Mouse (Mus musculus): ENCODE measurements around the gene Micu1.

Micu1 gene

DNA sequence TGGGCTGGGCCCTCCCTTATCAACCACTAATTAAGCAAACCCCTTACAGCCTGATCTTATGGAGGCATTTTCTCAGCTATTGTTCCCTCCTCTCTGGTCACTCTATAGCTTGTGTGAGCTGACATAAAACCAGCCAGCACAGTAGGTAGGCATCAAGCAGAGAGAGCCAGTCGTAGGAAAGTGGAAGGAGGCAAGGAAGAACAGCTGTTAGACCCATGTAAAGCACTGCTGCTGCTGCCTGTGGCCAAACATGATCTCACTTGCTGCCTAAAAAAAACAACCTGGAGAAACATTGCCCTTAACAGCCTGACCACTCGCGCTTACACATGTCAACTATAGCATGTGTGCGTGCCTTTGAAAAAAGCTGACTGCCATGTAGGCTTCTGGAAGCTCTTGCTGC is 19.3 kb downstream of the Micu1 start:
- DNase-seq (ENCODE audit: low spot score in 2 of 2): no peak

DNA sequence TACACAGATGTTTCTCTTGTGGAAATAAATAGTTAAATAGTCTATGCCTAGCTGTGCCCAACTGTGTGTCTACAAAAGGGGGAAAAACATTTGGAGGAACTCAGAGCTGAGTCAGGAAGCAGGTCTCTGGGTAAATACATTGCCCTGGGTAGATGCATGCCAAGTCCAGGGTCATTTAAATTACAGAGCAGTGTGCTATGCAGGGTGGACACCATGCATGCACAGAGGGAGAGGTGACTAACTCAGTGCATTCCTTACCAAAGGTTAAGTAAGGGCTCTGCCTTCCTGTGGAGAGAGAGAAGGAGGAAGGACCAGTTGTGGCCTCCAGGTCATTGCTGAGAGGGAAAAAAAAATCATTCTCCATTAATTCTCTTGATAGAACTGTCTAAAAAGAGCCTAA is 22.4 kb downstream of the Micu1 start:
- no peak for DNase-seq (ENCODE audit: low spot score in 2 of 2)

DNA sequence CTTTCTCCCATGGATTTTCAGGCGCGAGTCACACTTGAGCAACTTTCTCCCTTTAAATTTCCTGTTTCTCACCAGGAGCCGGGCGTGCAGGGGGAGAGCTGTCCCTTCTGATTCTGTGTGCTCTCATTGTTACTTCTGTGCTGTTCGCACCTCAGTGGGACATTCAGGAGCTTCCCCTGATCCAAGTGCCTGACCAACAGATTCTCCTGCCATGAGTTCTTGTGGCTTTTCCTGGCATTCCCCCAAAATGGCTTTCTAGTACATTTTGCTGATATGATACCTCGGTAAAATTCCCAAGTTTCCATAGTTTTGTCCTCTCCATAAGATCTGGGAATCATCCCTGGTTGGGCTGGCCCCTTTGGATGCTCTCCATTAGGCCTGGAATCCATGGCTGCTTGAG is 25.0 kb downstream of the Micu1 start:
- DNase-seq (ENCODE audit: low spot score in 2 of 2): no peak

DNA sequence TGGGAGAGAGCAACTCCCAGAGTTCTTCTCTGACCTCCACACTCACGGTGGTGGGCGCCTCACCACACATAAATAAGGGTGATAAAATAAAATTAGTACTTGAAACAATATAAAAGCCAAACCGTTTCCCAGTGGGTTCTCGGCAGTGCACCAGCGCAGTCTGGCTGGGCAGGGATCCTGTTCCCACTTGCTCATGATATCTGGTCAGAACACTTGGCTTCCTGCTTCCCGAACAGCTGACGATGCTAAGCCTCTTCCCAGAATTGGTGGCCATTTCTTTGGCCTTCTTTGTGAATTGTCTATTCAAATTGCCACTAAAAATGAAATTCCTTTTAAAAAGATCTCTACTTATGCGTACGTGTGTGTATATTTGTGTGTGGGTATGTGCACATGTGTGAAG is 27.0 kb downstream of the Micu1 start:
- no peak for DNase-seq (ENCODE audit: low spot score in 2 of 2)

DNA sequence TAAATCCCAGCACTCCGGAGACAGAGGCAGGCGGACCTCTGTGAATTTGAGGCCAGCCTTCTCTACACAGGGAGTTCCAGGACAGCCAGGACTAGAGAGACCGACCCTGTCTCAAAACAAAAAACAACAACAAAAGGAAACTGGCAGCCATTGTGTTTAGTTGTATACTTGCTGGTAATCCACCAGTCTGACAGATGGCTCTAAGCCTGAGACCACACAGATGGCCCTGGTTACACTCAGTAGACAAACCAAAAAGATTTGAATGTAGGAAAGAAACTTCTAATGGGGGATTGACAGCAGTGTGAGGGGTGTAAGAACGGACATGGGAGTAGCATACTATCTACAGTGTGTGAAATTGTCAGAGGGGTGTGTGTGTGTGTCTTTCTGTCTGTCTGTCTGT is 27.6 kb downstream of the Micu1 start:
- no peak for DNase-seq (ENCODE audit: low spot score in 2 of 2)

- DNase-seq (ENCODE audit: low spot score in 2 of 2): no peak
Observed at GRCm38 (mm10) chr10:59736027-59736598, 33.8 kb downstream of the Micu1 start.

DNA sequence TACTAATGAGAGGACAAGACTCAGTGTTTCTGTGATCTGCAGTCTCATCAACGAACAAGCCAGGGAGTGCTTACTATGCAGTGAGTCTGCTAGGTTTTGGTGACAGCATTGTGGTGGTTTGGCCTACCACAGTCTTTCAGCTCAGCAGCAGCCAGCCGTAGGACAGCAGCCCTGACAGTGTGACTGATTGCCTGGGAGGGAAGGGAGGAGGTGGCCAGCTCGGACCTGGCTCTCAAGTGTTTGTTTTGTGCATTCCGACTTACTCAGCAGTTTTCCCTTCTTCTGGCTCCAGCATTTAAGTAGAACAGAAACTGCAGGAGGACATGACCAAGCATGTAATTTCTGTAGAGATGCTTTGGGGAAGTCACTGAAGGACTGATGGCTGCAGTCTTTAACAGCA is 39.2 kb downstream of the Micu1 start:
- DNase-seq (ENCODE audit: low spot score in 2 of 2): no peak

DNA sequence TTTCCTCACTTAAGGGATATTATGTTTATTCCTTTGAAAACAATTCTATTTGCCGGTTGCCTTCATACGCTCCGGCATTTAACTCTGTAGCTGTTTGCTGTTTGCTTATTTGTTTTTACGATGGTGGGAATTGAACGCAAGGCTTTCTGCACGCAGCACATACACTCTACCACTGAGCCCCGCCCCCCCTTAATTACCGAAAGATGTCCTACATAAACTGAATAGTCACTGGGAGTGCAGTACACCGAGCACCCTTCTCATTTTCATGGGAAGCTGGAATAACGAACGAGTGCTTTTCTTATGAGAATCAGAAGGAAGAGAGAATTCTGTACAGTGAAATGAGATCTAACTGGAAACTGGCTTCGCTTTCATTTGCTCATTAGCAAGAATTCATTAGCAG is 41.1 kb downstream of the Micu1 start:
- no peak for DNase-seq (ENCODE audit: low spot score in 2 of 2)

DNA sequence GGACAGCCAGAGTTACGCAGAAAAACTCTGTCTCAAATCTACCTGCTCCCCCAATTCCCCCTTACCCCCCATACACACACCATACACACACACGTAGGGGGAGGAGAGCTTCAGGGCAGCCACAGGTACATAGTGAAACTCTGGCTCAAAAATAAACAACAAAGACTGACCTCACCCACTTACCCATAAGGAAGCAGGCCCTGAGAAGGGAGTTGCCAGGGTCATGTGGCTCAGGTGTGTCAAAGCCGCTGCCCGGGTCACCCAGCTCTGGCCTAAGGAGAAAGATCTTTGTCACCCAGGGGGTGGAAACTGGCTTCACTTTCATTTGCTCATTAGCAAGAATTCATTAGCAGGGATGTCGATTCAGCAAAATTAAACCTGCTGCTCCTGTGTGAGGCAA is 41.7 kb downstream of the Micu1 start:
- no peak for DNase-seq (ENCODE audit: low spot score in 2 of 2)

DNA sequence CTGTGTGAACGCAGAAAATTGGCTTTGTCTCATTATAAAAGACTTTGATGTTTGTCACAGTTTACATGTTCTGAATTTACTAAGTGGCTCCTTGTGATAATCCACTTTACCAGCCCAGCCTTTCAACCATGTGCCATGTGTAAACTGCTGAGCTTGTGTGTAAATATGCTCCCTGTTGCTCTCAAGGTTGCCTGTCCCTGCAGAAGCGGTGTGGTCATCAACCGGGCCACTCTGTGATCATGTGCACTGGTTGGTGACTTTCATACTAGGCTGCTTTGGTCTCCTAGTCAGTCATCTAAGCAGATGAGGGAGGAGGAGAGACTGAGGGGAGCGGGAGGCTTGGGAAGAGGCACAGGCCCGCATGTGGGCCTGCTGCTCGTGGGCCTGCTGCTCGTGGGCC is 45.1 kb downstream of the Micu1 start:
- no peak for DNase-seq (ENCODE audit: low spot score in 2 of 2)

GRCm38 (mm10) chr10:59748699-59749200 is 46.5 kb downstream of the Micu1 start:
- DNase-seq (ENCODE audit: low spot score in 2 of 2): no peak

GRCm38 (mm10) chr10:59753538-59754069 is 51.3 kb downstream of the Micu1 start:
- DNase-seq (ENCODE audit: low spot score in 2 of 2): no peak

GRCm38 (mm10) chr10:59754104-59754503 is 51.8 kb downstream of the Micu1 start:
- no peak for DNase-seq (ENCODE audit: low spot score in 2 of 2)

DNA sequence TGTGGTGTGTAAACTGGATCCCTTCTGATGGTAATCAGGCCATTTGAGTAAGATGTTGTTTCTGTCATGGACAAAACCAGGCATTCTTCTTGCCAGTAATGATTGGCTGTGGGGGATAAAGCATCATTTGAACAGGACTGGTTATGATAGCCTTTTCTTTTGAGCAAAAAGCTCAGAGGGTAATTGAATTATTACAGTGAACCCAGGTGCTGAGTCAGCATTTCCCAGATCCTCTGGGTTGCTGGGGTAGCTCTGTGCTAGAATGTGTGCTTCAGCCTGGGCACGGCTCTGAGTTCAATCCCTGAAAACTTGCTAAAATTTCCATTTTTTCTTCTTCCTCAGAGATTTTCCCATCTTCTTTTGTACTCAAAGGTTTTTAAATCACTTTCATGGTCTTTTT is 52.6 kb downstream of the Micu1 start:
- no peak for DNase-seq (ENCODE audit: low spot score in 2 of 2)

- no peak for DNase-seq (ENCODE audit: low spot score in 2 of 2)
Observed at GRCm38 (mm10) chr10:59755681-59756080, 53.4 kb downstream of the Micu1 start.

DNA sequence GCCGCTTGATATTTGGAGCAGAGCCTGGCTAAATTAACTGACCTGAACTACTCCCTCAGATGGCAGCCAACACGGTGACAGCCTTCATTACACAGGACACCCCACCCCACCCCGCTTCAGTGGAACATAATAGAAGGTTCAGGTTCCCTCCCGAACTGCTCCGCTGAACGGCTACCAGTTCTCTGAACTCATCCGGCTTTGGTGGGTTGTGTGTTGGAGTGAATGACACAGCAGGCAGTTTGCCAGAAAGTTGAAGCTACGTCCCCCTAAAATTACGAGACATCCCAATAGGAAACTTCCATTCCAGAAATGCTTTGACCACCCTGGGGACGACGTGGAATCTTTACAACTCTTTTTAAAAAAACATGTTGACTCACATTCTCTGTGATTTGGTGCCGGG is 53.8 kb downstream of the Micu1 start:
- no peak for DNase-seq (ENCODE audit: low spot score in 2 of 2)

DNA sequence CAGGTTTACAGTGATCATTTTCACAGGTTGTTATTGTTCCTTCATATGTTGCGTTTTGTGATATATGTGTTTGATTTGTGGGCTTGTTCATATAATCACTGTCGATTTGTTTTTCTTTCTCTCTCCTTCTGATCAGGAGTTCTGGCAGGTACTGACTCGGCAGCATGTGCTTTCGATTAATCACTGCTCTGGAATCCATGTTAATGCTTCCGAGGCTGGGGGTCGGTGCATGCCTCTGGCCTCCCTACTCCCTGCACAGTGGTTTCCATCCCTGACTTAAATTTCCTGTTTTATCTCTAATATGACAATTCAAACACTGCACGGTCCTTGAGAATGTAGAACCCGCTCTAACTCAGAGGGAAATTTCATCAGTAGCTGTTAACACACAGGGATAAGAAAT is 54.3 kb downstream of the Micu1 start:
- no peak for DNase-seq (ENCODE audit: low spot score in 2 of 2)

DNA sequence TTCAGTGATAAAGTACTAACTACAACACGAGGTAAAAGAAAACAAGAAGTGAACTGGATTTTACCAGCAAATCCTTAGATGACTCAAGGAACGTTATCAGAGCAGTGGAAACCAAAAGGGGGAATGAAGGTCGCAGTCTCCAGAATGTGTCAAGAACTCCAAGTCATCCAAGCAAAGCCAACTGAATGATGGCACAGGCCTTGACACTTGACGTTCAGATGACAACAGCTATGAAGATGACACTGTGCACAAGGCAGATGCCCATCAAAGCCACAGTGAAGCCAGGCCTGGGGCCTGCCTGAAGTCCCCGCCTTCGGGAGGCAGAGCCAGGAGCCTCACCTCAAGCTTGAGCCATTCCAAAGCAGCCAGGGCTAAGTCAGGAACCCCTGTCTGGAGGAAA is 62.5 kb downstream of the Micu1 start:
- DNase-seq (ENCODE audit: low spot score in 2 of 2): no peak

DNA sequence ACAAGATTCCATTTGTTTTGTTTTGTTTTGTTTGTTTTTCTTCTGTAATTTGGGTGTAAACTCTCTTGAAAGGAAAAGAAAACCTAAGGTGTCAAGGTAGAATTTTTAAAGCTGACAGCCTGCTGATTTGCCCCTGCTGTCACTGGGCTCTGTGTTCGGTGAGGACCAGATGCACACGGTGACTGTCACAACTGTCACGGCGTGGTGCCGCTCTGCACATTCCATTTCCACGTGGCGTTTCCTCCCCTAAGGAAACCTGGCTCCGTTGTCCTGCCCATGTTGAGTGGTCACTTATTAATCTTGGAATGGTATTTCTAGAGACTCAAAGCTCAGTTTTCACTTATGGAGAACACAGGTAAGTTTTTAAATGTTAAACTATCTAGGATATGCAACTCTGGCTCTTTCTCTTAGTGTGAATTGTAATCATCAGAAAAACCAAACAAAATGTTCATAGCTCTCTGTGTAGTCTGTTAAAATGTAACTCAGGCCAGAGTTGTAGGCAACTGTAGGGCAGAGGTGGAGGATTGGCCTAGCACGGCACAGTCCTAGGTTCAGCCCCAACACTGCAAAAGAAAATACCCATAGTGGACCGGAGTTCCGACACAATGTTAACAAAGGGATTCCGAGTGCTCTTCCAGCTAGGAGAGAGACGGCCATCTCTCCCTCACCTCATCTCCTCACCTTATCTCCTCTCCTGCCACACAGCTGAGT is 66.2 kb downstream of the Micu1 start:
- DNase-seq (ENCODE audit: low spot score in 2 of 2): no peak

DNA sequence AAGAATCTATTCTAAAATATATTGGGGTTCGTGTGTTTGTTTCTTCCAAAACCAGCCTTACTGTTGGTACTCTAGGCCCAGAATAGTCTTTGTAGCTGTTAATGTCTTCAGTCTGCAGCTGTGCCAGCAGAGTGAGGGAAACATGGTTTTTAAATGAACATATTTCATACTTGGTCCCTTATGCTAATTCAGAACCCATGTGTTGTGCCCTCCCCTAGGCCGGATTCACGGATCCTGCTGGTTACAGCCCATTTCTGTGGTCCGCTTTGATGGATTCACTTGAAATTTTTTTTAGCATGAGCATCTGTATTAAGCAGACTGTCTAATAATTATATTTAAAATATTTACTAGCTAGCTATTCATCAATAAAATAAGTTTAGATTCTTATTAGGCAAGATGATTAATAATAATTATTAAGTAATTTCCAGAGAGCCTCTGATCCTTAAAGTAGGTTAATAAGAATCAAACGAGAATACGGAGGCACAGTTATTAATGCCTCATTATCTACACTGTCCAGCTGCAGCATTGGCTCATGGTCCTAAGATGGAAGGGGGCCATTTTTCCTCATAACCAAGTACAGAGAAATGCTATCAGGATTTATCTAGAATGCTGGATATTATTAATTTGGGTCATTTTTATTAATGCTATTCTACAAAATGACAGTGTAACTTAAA is 69.2 kb downstream of the Micu1 start:
- DNase-seq (ENCODE audit: low spot score in 2 of 2): no peak

DNA sequence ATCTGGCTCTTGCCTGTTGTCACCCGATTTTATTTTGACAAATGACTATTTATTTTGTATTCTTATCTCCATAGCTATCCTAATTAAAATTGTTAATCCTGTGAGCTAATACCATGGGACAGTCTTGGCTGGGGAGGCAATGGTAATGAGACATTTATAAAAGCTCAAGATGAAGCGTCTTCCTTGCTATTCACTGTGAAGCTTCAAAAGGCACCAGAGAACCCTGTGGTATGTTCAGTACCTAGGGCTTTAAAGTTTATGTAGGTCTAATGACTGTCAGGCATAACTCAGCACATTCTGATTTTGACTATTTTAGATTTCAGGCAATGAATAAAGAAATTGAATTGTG is 69.7 kb downstream of the Micu1 start:
- no peak for DNase-seq (ENCODE audit: low spot score in 2 of 2)

- DNase-seq (ENCODE audit: low spot score in 2 of 2): peak; percentile 12 to 45
Observed at GRCm38 (mm10) chr10:59773441-59774140, 71.3 kb downstream of the Micu1 start.
